Mouse (Mus musculus) lung, adult 2 months (tissue): ENCODE measurements around the gene Glod5. TPM values are rescaled to one million over a fixed set of nuclear protein-coding genes. Genes with fewer than 3 reads are reported as not detected.
"Not testable (repeated sequence)": the region's sequence is repeated elsewhere in the genome, so short reads cannot be mapped to it uniquely, and the experiment has no call there.

Experiments used
- DNase-seq: peaks from one replicate; pipeline ENCODE4 v3.0.0; 2022
- H3K4me1 ChIP-seq: fragments of 200-500 bp; 2 replicates; pipeline ENCODE4 v1.6.1; 2011; ENCODE audit warnings: low read length; ENCODE audit not compliant: control insufficient read depth, insufficient read depth
- H3K4me3 ChIP-seq: fragments of 200-500 bp; replicated peaks from 2 replicates; pipeline ENCODE3; 2011; ENCODE audit warnings: low read depth, mild to moderate bottlenecking, control low read depth, low read length; ENCODE audit errors: extremely low read depth
- CTCF ChIP-seq: fragments of 200-500 bp; IDR thresholded peaks from 2 replicates; pipeline ENCODE4 v1.5.1; 2011; ENCODE audit warnings: mild to moderate bottlenecking, low read length, control low read depth; ENCODE audit not compliant: insufficient read depth
- POLR2A ChIP-seq: fragments of 200-500 bp; IDR thresholded peaks from 2 replicates; pipeline ENCODE4 v1.6.1; 2011; ENCODE audit warnings: low read depth, mild to moderate bottlenecking, control low read depth, low read length, borderline replicate concordance; ENCODE audit errors: extremely low read depth
- WGBS: fragments of 180-500 bp; shearing (Covaris S2); methylation state at CpG from one replicate; pipeline ENCODE4 v1.1.7; 2018; 5-methylcytosine and 5-hydroxymethylcytosine counted together
- polyA plus RNA-seq: library from polyadenylated mRNA; depleted of rRNA; stranded (reverse); fragments of >200 nt; gene quantifications from 2 replicates; pipeline ENCODE4 v1.2.3, GENCODE M21; 2012; rRNA removed

The Glod5 gene
- polyA plus RNA-seq: 0.19 TPM in 1 of 2 replicates, not detected in the other

GRCm38 (mm10) chrX:8018286-8018685 is at the start of gene Glod5:
TSS of gene Glod5 (minus strand) at chrX:8018492.
- 40% methylated on average over 2 of the region's 2 CpGs for WGBS
- Histone ChIP-seq H3K4me3 (no peak within 1 kb of the TSS), H3K4me1 (no peaks in the 10 kb centered on the region)
- DNase-seq: no peak
- TF ChIP-seq CTCF (no peak), POLR2A (no peak)

GRCm38 (mm10) chrX:8051044-8051781 is 32.9 kb upstream of the Glod5 start:
- H3K4me3 ChIP-seq, DNase-seq, H3K4me1 ChIP-seq: not testable (repeated sequence)
- WGBS: 75% methylated on average over 8 of the region's 8 CpGs

GRCm38 (mm10) chrX:8033009-8033408 is 14.7 kb upstream of the Glod5 start:
- TF ChIP-seq POLR2A: no peak
- no peak for TF ChIP-seq CTCF
- Histone ChIP-seq H3K4me1 (no peaks in the 10 kb centered on the region), H3K4me3 (no peak overlapping the region)
- 73% methylated on average over 1 of the region's 1 CpGs for WGBS
- DNase-seq: no peak

GRCm38 (mm10) chrX:8026811-8027210 is 8.5 kb upstream of the Glod5 start:
- no peak for DNase-seq
- Histone ChIP-seq H3K4me3 (no peak overlapping the region), H3K4me1 (no peaks in the 10 kb centered on the region)
- 63% methylated on average over 4 of the region's 4 CpGs for WGBS
- no peak for TF ChIP-seq CTCF
- no peak for TF ChIP-seq POLR2A

- WGBS: 61% methylated on average over 2 of the region's 2 CpGs
- no peak for DNase-seq
- Histone ChIP-seq H3K4me3 (no peak overlapping the region), H3K4me1 (no peaks in the 10 kb centered on the region)
- TF ChIP-seq CTCF (no peak), POLR2A (no peak)
Observed at GRCm38 (mm10) chrX:8024795-8025194, 6.5 kb upstream of the Glod5 start.

- TF ChIP-seq POLR2A (no peak), CTCF (no peak)
- no peak overlapping the region for H3K4me3 ChIP-seq
- no peak for DNase-seq
- 83% methylated on average over 2 of the region's 2 CpGs for WGBS
- no peaks in the 10 kb centered on the region for H3K4me1 ChIP-seq
Observed at GRCm38 (mm10) chrX:8020111-8020778, 2.0 kb upstream of the Glod5 start.

GRCm38 (mm10) chrX:8017142-8017541 is 1.1 kb downstream of the Glod5 start:
- WGBS: 10% methylated on average over 5 of the region's 5 CpGs
- H3K4me1 ChIP-seq: no peaks in the 10 kb centered on the region
- TF ChIP-seq CTCF: peak; percentile 59
- TF ChIP-seq POLR2A: no peak
- H3K4me3 ChIP-seq: no peak overlapping the region
- peak; percentile 6 for DNase-seq

- H3K4me3 ChIP-seq, DNase-seq, H3K4me1 ChIP-seq: not testable (repeated sequence)
- WGBS: 21% methylated on average over 7 of the region's 7 CpGs
Observed at GRCm38 (mm10) chrX:8015675-8016074, 2.6 kb downstream of the Glod5 start.

- 52% methylated on average over 7 of the region's 8 CpGs for WGBS
- Histone ChIP-seq H3K4me3 (no peak overlapping the region), H3K4me1 (no peaks in the 10 kb centered on the region)
- no peak for DNase-seq
- no peak for TF ChIP-seq POLR2A
- TF ChIP-seq CTCF: no peak
Observed at GRCm38 (mm10) chrX:8013569-8014314, 4.5 kb downstream of the Glod5 start.

GRCm38 (mm10) chrX:8013157-8013556 is 5.1 kb downstream of the Glod5 start:
- WGBS: 25% methylated on average over 2 of the region's 2 CpGs
- DNase-seq: no peak
- Histone ChIP-seq H3K4me1 (no peaks in the 10 kb centered on the region), H3K4me3 (no peak overlapping the region)
- no peak for TF ChIP-seq CTCF
- TF ChIP-seq POLR2A: no peak

GRCm38 (mm10) chrX:8009356-8009755 is 8.9 kb downstream of the Glod5 start:
- DNase-seq, H3K4me3 ChIP-seq, H3K4me1 ChIP-seq: not testable (repeated sequence)
- WGBS: 85% methylated on average over 4 of the region's 4 CpGs
